Mouse (Mus musculus) megakaryocyte progenitor cell, adult 5-6 weeks (primary cell): ENCODE measurements around the gene Shank1. TPM values are rescaled to one million over a fixed set of nuclear protein-coding genes. Genes with fewer than 3 reads are reported as not detected.
"Not testable (repeated sequence)": the region's sequence is repeated elsewhere in the genome, so short reads cannot be mapped to it uniquely, and the experiment has no call there.

ENCODE experiments used
- ATAC-seq: replicated peaks from 2 replicates; pipeline ENCODE4 v1.8.0; 2016; ENCODE audit warnings: mild to moderate bottlenecking, moderate TSS enrichment, inconsistent platforms; ENCODE audit not compliant: poor library complexity
- total RNA-seq, 2 experiments: library from RNA; stranded (forward) in 1 of 2; stranded (reverse) in 1 of 2; fragments of 157-497, 149-512 nt in 1 of 2; fragments of 200-1000 nt in 1 of 2; gene quantifications; 2 replicates each; pipeline versions ENCODE4 v1.2.3 to v1.2.4; 2015 to 2017

The Shank1 gene
- total RNA-seq (2015) (0.05 and 0.49 TPM in 2 replicates), total RNA-seq (2017) (not detected in 2 replicates)

DNA sequence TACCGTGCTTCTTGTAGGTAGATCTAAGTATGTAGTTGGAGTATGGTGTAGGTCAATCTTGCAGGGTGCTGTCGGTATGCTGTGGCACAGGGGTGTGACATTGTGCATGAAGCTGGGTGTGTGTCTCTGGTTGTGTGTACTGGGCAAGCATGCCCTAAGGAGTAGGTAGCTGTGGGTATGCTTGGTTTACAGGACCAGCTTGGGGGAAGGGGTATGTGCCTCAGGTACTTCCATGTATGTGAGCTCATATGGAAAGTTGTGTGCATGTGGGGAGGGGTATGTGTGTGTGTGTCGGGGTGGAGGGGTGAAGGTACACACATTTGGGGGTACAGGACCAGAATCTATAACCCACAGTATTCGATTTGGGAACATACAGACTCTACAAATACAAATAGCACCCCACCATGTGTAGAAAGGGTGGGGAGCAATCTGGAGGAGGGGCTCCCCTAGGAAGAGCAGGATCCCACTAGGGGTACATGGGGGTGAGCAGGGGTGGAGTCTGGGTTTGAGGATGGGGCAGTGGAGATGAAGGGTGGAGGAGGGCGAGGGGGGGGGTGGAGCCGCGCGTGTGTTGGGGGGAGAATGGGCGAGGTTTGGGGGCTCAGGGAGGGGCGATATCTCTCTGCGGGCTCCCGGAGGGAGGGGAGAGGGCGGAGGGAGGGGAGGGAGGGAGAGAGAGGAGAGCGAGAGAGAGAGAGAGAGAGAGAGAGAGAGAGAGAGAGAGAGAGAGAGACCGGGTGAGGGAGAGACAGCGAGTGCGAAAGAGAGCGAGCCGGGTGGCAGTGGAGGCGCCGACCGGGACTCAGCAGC, at the start of gene Shank1:
TSS of gene Shank1 (plus strand) at position 779 of the 810 bp plus-strand sequence.
- no peak for ATAC-seq

DNA sequence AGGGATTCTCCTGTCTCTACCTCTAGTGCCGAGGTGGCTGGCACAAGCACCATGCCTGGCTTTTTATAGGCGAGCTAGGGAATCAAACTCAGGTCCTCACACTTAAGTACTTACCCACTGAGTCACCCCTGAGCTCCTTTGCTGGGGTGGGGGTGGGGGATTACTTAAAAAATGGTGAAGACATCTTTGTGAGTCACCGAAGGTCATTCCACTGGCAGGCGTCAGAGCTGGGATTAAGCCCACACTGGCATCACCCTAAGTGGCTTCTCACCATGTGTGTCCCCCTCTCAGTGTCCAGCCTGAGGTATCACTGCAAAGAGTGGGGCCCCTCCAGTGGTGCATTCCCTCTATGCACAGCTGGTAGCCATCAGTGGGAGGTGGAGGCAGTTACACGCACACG, 49.6 kb upstream of the Shank1 start:
- no peak for ATAC-seq

DNA sequence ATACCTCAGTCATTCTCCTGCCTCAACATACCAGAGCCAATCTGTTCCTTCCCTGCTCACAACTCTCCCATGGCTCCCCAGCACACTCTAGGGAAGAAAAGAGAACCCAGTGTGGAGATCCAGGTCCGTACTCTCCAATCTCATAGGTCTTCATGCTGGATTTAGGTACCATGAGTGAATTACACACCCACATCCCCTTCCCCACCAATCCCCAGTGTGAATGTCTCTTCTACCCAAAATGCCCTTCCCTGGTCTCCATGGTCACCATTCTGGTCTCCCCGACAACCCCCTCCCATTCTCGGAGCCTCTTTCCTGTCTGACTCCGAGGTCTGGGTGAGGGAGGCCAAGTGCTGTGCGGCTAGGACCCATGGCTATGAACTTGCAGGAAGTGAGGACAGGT, 48.9 kb upstream of the Shank1 start, which contains the start of gene Gm15517:
TSS of gene Gm15517 (plus strand) at position 301 of the 400 bp plus-strand sequence.
- no peak for ATAC-seq

DNA sequence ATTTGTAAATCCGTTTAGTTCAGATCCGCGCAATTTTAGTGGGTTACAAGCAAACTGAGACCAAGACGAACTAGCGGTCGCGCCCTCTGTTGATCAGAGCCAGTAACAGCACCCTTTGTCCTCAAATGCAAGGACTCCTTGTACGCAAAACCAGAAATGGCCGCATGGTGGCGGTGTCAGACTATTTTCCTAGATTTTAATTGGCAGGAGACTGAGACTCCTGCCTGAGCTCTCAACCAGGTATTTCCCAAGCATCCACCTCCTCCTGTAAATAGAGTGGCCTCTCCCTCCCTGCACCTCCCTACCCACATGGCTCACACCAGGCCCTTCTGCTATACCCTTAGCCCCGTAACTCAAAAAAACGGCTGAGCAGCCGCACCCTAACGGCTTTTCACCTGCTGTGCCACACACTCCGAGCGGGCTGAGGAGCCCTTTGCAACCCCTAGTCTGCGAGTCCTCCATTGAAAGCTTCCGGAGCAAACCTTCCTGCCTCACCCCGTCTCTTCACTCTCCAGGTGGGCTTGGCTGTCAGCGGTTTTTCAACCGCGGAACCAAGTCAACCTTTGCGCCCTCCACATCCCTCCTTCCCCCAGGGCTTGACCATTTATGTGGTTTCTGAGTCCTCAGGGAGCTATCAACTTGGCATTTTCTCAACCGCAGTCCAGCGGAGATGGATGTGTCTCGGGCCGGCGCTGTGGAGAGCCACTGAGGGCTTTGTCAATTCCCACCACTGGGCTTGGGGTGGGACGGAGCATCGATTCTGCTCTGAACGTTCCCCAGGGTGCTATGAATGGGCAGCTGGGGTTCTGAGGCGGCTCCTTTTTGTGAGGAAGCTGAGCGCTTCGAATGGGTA, 47.0 kb upstream of the Shank1 start:
- ATAC-seq = peak; percentile 98

DNA sequence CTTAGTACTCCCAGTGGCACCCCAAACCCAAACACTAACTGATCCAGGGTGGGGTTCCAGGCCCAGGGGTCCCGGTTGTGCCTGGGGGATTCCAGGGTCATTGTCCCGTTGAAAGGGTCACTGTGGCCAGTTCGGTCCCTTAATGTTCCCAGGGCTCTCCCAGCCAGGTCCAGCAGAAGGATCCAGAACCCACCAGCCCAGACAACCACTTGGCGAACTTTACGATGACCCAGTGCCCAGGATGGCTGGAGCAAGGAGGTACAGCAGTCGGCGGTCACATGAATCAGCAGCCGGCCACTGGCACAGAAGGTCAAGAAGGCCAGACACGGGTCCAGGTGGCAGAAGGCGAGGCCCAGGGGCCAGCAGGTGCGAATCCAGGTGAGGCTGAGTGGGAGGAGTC, 41.9 kb upstream of the Shank1 start:
- no peak for ATAC-seq

GRCm38 (mm10) chr7:44269397-44269796, 40.7 kb upstream of the Shank1 start:
- ATAC-seq = peak; percentile 72

GRCm38 (mm10) chr7:44271309-44271708, 38.7 kb upstream of the Shank1 start:
- ATAC-seq = peak; percentile 44; the same call in 1 of the 2 replicates

- ATAC-seq = peak; percentile 57
Measured at GRCm38 (mm10) chr7:44272546-44272945, 37.5 kb upstream of the Shank1 start.

DNA sequence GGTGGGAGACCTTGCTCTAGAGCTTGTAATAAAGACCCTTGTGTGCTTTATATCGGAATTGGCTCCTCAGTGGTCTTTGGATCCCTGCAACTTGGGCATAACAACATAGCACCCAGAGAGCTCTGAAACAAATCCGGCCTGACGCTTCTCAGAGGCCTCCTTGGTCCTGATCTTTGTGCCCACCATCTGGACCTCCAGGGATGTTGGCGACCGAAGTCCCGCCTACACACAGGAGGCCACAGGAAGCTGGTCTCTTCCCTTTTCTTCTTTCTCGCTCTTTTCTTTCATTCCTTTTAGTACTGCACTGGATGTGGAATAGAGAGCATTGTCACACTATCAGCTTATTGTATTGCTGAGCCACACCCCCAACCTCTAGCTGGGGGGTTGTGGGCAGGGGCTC, 36.6 kb upstream of the Shank1 start:
- no peak for ATAC-seq

- no peak for ATAC-seq
Measured at GRCm38 (mm10) chr7:44274096-44274495, 36.0 kb upstream of the Shank1 start.

- ATAC-seq = no peak
Measured at GRCm38 (mm10) chr7:44275546-44275945, 34.5 kb upstream of the Shank1 start.

DNA sequence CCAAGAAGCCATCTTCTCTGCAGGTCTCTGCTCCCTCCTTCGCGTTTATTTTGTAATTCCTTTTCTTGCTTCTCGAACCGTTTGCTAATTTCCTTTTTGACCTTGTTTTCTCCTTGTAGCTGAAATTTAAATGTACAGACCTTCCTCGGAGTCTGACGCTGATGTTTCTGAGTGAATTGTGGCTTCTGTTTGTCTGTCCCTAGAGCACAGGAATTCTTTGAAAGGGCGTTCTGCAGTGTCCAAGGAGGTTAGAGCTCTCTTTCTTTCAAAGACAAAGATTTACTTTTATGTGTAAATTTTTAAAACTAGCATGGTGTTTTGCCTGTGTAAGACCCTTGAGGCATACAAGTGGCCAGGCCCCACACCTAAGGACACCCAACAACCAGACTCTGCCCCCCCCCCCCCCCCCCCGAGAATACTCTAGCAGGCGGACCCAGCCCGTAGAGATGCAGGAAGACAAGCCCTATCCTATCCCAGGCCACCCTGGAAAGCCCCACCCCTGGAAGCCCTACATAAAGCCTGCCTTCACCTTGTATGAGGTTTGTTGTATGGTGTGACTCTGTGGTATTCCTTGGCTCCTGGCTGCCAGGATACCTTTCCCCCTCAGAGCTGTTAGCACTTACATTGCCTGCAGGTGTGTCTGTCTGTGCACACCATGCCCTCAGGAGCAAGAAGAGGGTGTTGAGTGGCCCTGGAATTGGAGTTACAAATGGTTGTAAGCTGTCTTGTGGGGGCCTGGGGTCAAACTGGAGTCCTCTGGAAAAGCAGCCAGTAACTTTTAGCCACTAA, 33.4 kb upstream of the Shank1 start:
- no peak for ATAC-seq

DNA sequence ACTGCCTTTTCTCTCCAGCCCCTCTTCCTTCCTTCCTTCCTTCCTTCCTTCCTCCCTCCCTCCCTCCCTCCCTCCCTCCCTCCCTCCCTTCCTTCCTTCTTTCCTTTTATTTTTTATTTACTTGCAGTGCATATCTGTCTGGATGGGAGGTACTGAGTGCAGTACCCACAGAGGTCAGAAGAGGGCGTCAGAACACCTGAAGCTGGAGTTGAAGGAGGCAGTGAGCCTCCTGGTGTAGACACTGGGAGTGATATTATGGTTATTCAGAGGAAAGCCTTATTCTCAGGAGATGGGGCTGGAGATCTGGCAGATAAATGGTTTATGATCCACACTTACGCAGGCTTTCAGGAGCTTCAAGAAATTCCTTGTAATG, 32.8 kb upstream of the Shank1 start:
- peak; percentile 61 for ATAC-seq

GRCm38 (mm10) chr7:44280959-44281358, 29.1 kb upstream of the Shank1 start:
- peak; percentile 89 for ATAC-seq

GRCm38 (mm10) chr7:44281586-44281985, 28.5 kb upstream of the Shank1 start:
- ATAC-seq = no peak

DNA sequence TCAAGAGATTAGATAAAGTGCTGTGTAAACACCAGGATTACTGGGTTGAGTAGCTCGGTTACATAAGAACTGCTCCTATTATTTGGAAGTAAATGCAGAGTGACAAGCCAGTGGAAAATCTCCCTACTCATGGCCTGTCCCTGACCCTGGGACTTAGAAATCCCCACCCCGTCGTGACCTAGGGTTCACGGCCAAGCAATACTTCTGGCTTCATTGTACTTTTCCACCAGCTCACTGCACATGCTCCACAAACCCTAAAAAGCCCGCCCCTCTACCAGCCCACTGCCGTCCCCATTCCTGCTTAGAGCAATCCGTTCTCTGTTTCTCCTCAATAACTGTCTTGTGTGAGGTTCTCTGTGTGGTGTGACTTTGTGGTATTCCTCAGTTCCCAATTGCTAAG, 22.3 kb upstream of the Shank1 start:
- no peak for ATAC-seq

GRCm38 (mm10) chr7:44290986-44291385, 19.1 kb upstream of the Shank1 start:
- no peak for ATAC-seq

GRCm38 (mm10) chr7:44291418-44291817, 18.6 kb upstream of the Shank1 start:
- ATAC-seq = no peak

DNA sequence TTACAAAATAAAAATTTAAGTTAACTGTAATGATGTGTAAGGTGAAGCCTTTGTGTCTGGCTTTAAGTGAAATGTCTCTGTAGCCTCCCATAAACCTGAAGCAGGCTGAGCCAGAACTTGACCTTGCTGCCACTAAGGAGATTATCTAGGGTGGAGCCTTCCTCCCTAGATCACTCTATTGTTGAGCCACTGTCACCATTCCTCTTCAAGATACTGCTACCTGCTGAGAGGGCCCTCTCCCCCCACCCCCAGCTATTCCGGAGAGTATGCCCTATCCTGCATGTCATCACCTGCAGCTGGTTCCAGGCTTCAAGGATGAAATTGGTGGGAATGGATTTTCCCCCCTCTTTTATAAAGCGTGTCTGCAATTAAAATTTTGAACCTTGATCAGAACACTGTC, 12.6 kb upstream of the Shank1 start:
- not testable (repeated sequence) for ATAC-seq

- no peak for ATAC-seq
Measured at GRCm38 (mm10) chr7:44303346-44304340, 6.4 kb upstream of the Shank1 start.
